Mouse (Mus musculus): ENCODE data around the gene Rab3a.

- TF ChIP-seq CTCF (IDR thresholded peaks at IDR 0.05; ENCODE audit: low read depth) (no peak), EP300 (IDR thresholded peaks at IDR 0.05; ENCODE audit: low read depth) (no peak)
Observed at GRCm38 (mm10) chr8:70716521-70717400, 37.7 kb upstream of the Rab3a start.
